Mouse (Mus musculus) lung, postnatal 25 days (tissue): ENCODE measurements around the gene Rasl10a.

Experiments
- DNase-seq: peaks from one replicate; pipeline ENCODE4 v3.0.0; 2022; ENCODE audit warnings: low spot score

Rasl10a gene

DNA sequence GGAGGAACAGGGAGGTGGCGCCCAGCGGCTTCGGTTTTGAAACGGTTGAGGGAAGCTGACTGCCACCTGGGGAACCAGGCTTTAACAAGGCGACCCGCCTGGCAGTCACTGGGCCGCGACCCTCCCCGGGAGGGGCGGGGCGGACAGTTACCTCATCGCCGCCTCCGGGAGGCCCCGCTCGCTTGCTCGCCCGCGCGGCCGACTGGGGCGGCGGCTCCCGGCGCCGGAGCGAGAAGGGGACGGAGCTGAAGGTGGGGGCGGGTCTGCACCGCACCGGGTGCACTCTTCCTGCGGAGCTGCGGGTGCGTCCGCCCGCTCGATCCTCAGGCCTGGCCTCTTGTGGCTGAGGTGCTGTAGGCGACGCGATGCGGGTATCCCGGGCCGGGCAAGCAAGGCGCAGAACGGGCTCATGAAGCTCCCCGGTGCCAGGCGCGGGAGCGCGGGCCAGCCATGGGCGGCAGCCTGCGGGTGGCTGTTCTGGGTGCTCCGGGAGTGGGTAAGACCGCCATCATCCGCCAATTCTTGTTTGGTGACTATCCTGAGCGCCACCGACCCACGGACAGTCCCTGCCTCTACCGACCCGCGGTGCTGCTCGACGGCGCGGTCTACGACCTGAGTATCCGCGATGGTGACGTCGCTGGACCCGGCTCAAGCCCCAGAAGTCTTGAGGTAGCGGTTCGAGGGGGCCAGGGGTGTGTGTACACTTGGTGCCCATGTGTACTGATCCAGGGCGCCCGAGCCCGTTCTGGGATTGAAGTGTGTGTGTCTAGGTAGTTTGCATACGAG, at the start of gene Rasl10a:
Rasl10a (plus strand) TSS at position 273 of the 786 bp plus-strand sequence.
- peak; percentile 38 for DNase-seq

DNA sequence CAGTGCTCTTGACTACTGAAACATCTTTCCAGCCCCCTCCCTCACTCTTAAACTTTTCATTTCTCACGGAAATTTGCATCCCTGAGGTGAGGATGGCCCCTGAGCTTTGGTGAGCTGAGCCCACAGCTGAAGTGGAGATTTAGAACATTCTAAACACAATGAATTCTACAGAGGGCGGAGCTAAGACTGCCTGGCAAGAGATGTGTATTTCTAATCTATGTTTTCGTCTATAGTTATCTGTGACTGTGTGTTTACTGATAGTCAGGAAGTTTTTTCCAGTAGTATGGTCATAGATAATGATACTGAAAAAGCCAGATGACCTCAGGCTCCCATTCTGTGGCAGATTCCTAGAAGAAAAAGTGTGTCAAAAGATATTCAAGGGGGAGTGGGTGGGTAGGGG, 49.1 kb upstream of the Rasl10a start:
- no peak for DNase-seq

DNA sequence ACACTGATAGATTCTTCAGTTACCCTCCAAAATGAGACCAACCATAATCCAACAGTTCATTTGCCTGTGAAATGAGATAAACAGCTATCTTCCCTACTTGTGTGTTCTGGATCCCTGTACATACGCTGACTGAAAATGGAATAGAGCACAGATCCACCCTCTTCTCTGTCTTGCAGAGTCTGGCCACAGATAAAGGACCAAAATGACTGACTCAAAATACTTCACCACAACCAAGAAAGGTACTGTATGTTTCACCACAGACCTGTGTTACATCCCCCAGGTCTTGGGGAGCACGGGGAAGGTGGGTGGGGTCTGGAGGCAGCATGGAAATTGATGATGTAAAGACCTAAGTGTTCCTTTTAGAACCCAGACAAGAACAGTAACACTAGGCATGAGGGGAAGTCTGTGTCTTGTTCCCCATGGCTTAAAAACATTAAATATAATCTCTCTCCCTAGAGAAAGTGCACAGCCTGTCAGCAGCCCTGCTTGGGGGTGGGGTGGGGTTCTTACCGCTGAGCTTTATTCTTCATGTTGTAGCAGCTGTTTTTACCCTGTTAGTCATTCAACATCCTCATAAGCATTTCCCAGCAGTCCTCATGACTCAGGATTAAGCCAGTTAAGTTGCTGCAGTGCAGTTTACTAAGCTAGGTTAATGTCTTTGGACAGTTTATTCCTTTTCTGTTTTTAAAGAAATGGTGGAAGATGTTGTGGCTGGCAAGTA, 48.4 kb upstream of the Rasl10a start:
- DNase-seq, result no peak

DNA sequence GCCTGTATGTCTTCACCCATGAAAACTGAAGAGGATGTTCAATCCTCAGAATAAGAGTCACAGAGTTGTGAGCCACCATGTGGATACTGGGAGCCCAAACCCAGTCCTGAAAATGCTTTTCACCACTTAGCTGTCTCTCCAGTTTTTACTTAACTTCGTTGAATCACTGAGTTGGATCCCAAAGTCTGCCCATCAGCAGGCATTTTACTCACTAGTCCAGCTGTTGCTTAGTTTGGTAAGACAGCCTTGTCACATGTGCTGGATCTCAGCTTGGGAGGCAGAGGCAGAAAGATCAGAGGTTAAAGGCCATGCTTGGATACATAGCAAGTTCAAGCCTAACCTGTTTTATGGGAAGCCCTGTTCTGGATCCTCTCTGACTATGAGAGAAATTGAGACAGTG, 47.7 kb upstream of the Rasl10a start:
- DNase-seq, result no peak

DNA sequence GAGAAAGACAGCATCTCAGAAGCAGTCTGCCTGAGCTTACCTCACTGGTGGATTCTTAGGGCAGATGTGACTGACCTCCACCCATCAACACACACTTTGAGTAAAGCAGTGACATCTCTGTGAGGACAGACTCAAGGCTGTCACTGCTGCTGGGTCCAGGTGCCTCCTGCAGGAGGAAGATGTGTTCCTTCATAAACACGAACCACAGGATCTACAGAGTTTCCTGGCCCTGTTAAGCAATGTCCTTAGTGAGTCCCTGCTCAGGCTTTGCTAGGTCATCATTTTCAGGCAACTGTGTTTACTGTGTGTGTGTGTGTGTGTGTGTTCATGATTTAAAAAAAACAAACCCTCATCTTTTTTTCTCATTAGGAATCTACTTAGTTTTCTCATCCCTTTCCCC, 46.4 kb upstream of the Rasl10a start:
- no peak for DNase-seq

DNA sequence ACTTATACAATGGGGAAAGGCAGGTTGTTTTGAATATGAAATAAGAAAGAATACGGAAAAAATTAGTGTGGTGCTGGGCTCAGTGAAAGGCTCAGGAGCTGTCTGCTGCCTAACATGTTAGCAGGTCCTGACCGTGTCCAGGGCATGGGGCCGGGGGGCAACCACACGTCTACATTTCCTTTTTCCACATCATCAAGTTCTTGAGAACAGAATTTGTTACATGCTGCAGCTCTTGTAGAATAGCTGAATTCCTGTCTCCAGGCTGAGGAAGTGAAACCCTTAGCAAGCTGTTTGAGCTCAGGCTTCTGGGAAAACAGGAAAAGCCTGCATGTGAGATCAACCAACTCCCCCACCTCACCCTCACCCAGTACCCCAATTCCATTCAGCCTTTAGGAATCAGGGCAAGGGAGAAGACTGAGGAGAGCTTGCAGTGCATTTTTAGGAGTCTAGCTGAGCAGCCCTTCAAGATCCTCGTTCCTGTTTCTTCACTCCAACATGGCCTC, 45.7 kb upstream of the Rasl10a start:
- no peak for DNase-seq

DNA sequence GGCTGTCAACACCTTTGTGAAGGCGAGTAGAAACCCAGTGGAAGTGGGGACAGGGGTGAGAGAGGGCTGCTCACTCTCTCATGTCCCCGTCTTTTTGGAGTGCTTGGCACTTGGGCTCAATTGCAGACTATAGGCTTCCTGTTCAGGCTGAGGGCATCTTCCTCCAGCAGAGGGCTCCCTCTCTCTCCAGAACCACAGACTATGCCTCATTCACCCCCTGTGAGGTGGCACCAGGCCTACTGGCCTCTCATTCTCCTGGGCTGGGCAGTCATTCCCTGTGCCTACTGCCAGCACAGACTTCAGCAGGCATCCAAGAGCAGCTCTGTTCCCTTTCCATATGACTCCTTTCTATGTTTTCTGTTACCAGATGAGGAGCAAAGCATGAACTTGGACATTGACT, 42.2 kb upstream of the Rasl10a start:
- peak; percentile 76 for DNase-seq

DNA sequence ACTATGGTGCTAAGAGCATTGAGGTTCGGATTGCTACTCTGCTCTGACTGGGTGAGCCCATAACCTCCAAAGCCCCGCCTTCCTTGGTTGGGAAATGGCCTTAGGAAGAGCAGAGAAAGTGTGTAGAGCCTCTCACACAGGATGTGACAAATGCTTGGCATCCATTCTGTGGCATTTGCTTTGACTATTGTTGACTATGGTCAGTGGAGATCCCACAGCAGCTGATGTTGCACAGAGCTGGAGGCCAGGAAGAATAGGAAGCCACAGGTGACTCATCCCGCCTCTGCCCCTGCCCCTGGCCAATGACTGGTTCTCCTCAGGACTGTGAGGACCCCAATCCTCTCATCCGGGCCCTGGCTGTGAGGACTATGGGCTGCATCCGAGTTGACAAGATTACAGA, 41.6 kb upstream of the Rasl10a start:
- DNase-seq, result no peak

DNA sequence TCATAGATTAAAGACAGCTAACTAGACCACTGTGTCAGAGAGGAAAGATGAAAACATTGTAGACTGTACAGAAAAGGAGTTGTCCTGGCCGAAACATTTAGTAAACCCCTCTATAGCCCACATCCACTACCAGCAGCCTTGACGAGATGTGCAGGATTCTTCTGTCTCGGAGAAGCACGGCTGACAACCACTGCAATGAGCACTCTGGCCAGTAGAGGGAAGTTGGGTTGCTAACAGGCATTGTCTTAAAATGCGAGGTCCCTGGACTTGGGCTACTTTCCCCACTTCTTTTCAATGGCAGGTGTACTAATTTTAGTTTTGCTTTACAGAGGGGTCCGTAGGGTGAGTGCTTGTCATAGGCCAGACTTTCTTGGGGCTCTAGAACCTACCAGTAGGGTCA, 40.4 kb upstream of the Rasl10a start:
- no peak for DNase-seq

DNA sequence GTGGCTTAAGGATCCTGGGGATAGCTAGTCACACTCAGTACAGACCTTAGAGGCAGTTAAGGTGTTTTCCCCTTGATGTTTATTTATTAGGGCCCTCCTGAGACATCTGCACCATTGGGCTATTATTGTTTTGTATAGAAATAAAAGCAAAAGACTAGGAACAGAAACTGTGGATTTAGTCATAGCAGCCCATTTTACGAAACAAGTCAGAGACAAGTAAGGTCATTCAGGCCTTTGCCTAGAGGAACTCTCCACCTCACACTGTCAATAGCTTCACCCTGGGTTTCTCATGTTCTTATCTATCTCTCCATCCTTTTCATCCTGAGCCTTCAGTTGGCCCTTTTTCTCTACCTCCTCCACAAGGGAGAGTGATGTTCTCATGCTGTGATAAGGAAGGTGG, 32.8 kb upstream of the Rasl10a start:
- DNase-seq, result no peak

DNA sequence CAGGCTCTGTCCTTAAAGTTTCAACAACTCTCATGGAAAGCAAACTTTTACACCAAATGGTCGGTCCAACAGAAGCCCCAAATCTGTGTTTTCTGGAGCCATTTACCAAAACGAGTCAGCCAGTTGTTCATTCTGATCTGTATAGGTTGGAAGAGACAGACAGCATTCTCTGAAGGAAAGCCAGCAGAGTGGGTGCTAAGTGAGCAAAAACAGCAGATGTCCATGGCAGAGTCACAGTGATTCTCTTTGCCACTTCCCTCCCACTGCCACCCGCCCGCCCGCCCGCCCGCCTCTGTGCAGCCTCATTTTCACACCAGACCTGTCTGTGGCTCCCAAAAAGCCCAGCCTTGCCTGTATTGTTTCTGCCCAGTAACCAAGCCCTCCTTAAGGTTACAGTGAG, 29.7 kb upstream of the Rasl10a start:
- DNase-seq, result no peak

DNA sequence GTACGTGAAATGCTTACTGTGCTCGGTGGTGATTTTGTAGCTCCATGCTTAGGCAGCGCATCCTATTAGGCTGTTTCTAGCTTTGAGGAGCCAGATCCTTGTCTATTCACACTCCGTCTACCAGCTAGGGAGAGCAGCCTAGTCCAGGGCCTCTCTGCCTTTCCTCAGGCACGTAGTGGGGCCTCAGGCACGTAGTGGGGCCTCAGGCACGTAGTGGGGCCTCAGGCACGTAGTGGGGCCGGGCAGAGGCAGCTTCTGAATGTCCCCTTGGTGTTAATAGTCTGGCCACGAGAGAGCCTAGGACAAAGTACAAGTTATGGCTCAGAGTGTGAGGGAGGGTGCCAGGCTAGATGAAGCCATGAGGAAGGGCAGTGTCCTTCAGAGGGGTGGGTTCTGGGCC, 25.2 kb upstream of the Rasl10a start:
- no peak for DNase-seq

DNA sequence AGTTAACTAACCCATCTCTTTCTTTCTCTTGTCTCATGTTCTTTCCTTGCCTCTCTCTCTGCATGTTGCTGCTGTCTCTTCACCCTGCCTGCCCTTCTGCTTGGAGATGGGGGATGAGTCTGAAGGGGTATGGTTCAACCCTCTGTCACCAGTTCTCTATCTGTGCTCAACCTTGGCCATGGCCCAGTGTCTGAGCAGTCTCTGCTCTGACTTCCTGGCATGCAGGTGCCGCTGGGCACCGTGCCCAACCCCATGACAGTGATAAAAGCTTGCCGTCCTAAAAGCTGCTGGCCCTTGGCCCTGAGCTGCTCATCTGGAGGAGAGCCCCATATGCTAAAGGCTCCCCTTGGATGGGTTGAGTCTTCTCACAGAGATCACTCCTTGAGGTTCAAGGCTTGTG, 24.8 kb upstream of the Rasl10a start:
- DNase-seq, result no peak

DNA sequence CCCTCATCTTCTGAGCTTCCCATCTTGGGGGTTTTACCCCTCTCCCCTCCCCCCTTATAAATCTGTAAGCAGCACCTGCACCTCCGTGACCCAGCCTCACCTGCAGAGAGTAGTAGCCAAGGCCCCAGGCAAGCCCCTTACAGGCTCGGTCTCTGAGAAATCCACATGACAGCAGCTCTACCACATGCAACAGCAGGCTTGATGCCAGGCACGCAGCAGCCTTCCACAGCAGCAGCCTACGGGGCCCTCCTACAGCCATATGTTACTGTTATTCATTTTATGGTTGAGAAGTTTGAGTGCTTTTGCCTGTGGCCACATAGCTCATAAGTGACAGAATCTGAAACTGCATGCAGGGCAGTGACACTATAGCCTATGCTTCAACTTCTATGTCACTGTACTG, 22.5 kb upstream of the Rasl10a start:
- DNase-seq, result no peak

DNA sequence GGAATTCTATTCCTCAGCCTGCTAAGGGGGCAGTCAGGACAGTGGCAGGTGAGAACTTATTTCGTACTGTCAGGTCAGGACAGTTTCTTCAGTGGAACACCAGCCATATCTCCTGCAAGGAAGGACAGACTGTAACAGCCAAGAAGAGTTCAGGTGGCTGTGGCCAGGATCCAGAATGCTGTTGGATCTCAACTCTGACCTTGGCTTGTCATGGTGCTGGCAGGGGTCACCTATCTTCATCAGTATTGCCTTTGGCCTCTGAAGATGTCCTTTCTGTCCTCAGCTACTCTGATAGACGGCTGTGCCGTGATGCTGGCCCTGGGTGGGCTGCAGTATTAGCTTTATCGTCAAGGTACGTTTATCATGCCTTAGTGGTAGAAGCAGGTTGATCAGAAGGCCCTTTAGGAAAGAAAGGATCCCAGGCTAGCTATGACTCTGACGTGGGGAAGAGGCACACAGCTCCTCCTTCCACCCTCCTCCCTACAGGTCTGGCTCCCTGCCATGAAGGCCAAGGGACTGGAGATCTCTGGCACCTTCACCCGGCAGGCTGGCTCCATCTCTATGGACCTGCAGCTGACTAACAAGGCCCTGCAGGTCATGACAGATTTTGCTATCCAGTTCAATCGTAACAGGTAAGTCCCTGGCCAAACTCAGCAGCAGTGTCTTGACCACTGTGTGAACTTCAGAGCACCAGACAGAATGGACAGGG, 20.6 kb upstream of the Rasl10a start:
- no peak for DNase-seq

DNA sequence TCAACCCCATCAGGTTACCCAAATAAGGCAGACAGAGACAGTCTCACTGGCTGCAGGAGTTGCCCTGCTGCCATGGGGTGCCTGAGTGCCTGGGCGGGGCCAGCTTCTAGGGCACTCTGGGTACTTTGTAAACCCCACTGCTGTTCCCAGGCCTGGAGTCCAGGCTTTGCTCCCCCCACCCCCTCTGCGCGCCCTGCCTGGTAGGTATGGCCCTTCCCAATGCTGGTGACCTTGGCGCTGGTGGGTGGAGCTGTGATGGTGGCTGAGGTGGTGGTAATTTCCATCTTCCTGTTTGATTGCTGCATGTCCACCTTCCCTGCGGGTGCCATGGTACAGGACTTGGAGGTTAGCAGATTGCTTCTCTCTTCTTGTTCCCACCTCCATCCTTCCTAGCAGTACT, 17.3 kb upstream of the Rasl10a start:
- DNase-seq, result no peak

DNA sequence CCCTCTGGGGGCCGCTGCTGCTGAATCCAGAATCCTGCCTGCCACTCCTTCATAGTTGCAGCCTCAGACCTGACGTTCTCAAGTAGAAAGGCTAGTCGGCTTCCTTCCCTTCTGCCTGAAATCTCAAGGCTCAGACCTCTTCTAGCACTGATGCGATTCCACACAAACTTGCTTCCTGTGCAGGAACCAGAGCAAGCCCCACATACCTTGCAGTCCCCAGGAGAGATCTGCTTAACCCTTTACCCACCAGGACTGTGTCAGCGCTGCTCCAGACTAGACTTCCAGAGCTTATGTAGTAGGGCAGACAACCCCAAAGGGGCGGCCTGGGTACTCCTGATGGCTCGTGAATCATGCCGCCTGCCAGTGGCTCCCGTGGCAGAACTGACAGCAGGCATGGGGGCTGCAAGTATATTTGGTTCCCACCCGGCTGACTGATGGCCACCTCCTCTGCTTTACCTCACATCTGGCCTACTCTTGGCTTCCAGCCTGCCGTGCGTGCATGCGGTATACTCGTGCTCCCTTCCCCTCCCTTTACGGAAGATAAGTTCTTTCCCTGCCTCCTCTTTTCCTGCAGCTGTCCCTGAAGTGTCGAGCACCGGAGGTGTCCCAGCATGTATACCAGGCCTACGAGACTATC, 16.7 kb upstream of the Rasl10a start:
- no peak for DNase-seq

DNA sequence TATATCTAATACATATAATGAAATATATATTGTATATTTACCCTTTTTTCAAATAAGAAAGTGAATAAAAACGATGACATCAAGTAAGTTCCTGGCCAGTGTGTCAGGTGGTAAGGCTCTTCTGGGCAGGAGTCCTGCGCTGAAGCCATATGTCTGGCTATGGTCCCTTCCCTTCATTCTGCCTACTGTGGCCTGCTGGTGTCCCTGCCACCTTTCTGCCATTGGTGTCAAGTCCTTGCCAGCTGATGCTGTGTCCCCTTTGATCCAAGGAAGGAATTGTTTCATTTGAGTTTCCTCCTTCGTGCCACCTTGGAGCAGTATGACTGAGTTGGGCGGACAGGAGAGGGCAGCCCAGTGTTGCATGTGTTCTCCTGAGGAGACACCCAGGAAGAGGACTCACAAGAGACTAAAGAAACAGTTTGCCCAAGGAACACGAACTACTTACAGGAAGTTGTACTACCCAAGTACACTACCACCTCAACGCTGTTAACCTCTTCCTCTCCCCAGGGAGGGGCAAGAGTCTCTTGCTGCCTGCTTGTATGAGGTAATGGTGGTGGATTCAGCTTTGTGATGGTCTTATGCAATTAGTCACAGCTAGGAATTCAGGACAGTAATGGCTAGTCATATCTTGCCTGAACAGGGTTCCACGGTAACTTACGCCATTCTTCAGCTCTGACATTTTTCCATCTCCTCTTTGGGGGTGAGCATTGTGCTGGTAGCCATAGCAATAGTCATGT, 15.1 kb upstream of the Rasl10a start:
- no peak for DNase-seq

DNA sequence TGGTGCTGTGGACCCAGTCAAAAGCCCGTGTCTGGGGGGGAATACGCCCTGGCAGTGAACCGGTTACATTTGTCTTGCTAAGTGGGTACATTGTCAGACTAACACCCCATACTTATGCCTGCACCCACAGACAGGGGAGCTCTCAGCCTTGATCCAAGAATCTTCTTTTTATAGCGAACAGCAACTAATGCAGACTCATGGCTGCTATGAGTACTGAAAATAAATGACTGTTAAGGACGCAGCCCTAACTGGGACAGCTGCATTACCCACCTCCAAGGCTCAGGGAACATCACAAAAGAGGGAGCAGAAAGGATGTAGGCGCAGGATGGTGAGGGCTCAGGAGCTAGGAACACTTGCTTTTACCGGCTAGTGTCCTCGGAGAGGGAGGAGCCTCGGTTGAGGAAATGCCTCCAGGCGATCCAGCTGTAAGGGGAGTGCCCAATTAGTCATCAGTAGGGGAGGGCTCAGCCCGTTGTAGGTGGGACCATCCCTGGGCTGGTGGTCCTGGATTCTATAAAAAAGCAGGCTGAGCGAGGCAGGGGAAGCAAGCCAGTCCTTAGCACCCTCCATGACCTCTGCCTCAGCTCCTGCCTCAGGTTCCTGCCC, 11.5 kb upstream of the Rasl10a start:
- no peak for DNase-seq

DNA sequence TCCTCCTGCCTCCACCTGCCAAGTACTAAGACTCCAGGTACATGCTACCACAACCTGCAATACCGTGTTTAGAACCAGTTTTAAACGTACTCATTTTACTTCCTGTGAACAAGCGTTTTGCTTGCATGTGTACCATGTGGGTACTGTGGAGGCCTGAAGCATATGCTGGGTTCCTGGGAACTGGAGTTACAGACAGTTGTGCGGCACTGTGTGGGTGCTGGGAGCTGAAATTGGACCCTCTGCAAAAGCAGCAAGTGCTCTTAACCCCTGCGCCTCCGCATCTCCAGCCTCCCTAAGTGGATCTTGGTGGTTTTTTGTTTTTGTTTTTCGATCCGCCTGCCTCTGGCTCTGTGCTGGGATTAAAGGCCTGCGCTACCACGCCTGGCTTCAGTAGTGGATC, 6.3 kb upstream of the Rasl10a start:
- DNase-seq, result no peak

DNA sequence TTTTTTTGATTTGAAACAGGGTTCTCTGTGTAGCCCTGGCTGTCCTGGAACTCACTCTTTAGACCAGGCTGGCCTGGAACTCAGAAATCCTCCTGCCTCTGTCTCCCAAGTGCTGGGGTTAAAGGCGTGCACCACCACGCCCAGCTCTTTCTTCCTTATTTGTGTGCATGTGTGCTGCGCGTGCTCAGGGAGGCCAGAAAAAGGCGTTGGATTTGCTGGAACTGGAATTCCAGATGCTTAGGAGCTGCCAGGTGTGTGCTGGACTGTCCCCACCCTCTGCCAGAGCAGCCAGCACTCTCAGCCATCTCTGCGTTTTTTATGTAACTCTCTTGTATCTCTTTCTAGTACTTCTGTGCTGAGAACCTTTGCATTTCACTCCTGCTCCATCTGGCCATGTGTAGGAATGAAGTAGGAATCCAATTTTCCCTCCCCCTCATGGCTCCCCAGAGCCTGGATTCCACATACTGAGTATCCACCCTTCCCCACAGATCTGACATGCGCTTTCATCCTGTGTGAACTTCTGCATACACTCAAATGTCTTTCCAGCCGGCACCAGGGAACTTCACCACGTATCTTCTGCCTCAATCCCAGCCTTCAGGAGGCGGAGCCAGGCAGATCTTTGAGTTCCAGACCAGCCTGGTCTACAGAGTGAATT, 5.6 kb upstream of the Rasl10a start:
- no peak for DNase-seq
